Mouse (Mus musculus) 3134 (cell line): ENCODE measurements around the gene Ccdc61.

Experiments used
- DNase-seq: peaks from one replicate; pipeline ENCODE4 v3.0.0-alpha.2; 2011; ENCODE audit warnings: low spot score; ENCODE audit not compliant: insufficient read length; ENCODE audit errors: extremely low read depth

Gene Ccdc61

DNA sequence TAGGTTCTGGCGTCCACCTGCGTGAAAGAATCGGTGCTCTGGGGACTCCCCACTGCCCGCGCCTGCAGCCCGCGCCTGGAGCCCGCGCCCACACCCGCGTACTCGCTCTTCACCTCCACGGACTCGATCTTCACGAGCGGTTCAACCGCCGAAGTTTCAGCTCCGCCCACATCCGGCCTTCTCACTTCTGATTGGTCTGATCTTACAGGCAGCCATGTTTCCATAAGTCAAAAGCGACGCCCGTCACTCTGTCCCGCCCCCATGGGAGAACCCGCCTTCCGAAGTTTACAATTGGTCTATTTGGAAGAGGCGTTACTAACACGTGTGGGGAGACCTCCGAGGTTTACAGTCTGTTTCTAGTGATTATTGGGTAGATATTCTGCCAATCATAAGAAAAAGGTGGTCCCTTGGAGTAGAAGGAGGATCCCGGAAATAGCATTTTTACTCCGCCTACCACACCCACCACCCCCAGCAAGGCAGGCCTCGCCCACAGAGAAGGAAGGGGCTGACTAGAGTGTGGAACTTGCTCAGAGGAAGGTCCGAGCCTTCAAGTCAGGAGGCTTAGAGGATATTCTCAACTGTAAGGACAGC is at the start of gene Ccdc61:
TSS of gene Ccdc61 (minus strand) at position 175 of the 591 bp plus-strand sequence.
- peak; percentile 93 for DNase-seq

GRCm38 (mm10) chr7:18959446-18959845 is 49.2 kb upstream of the Ccdc61 start:
- DNase-seq = no peak

- peak; percentile 75 for DNase-seq
These were observed 48.2 kb upstream of the Ccdc61 start for GRCm38 (mm10) chr7:18958384-18958766.

DNA sequence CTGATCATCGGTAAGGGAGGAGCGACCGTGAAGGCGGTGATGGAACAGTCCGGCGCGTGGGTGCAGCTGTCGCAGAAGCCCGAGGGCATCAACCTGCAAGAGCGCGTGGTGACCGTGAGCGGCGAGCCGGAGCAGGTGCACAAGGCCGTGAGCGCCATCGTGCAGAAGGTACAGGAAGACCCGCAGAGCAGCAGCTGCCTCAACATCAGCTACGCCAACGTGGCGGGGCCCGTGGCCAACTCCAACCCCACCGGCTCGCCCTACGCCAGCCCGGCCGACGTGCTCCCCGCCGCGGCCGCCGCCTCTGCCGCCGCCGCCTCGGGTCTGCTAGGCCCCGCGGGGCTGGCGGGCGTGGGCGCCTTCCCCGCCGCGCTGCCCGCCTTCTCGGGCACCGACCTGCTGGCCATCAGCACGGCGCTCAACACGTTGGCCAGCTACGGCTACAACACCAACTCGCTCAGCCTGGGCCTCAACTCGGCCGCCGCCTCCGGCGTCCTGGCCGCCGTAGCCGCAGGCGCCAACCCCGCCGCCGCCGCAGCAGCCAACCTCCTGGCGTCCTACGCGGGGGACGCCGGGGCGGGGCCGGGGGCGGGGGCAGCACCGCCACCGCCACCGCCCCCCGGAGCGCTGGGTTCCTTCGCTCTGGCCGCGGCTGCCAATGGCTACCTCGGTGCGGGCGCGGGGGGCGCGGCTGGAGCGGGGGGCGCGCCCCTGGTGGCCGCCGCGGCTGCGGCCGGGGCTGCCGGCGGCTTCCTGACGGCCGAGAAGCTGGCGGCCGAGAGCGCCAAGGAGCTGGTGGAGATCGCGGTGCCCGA is 47.6 kb upstream of the Ccdc61 start:
- DNase-seq = peak; percentile 85

DNA sequence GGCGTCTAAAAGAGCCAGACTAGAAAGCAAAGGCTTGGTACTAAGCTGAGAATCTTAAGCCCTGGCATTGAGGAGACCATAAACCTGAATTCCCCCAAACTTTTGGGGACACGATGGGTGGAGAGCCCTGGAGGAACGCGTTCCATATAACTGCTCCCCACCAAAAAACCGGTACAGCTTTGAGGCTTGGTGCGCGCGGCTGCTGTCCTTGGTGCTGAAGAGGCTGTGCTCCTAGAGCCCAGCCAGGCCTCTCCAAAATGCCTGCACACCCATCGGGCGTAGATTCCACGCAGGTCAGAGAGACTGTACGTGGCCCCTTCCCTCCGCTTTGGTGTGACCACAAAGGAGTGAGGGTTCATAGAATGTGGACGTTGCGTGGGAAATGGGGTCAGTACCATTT is 41.2 kb upstream of the Ccdc61 start:
- DNase-seq = no peak

GRCm38 (mm10) chr7:18950523-18951315 is 40.5 kb upstream of the Ccdc61 start:
- DNase-seq = no peak

DNA sequence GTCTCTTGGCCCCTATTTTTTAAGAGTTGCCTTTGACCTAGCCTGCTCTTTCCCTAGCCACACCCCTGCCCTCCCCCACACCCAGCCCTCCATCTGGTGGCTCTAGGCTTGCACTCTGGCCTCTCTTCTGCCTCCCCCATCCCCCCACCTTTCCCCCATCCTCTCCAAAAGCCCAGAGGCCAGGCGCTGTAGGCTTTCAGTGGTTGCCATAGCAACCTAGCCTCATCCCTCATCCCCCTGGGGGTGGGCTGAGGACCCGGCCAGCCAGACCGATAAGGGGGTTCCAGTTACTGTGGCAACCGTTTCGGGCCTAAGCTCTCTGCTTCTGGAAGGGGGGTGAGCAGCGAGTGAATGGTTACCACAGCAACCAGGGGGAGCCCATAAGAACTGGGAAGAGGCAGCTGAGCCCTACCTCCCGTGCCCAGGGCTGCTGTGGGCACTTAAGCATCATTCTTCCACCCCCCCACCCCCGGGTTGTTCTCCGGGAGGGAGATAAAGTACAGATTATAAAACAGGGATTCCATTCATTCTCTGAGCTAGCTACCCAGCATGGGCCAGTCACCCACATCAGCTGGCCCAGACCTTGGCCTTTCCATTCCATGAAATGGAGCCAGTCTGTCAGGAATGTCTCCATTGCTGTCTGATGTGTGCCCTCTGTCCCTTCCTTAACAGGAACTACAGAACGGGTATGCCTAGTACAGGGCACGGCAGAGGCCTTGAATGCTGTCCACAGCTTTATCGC is 39.7 kb upstream of the Ccdc61 start:
- DNase-seq = no peak

DNA sequence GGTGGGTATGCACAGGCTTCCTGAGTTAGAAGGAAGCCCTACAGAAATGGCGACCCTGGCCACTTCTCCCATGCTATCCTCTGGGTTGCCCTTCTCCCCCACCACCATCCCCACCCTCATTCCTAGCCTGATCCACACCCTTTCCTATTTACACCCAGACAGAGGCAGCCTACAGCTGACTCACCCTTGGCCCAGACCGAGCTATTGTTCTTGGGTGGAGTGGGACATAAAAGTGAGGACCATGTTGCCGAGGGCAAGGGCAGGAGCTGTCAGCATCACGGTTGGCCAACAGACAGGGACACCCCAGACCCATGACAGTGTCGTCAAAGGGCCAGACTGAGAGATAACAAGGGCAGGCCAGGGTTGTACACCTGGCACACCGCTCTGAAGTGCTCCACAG is 37.9 kb upstream of the Ccdc61 start:
- DNase-seq = no peak

GRCm38 (mm10) chr7:18942815-18943214 is 32.6 kb upstream of the Ccdc61 start:
- DNase-seq = no peak

- no peak for DNase-seq
These were observed 32.2 kb upstream of the Ccdc61 start for GRCm38 (mm10) chr7:18942376-18942775.

GRCm38 (mm10) chr7:18927759-18928158 is 17.5 kb upstream of the Ccdc61 start:
- DNase-seq = no peak

- no peak for DNase-seq
These were observed 16.7 kb upstream of the Ccdc61 start for GRCm38 (mm10) chr7:18926911-18927310.

- DNase-seq = no peak
These were observed 16.0 kb upstream of the Ccdc61 start for GRCm38 (mm10) chr7:18926041-18926790.

- DNase-seq = no peak
These were observed 15.1 kb upstream of the Ccdc61 start, which contains the start of gene Nova2 for GRCm38 (mm10) chr7:18925162-18925938. Gene Nova2 (plus strand): TSS chr7:18925888.

GRCm38 (mm10) chr7:18924321-18924720 is 14.1 kb upstream of the Ccdc61 start:
- DNase-seq = no peak

GRCm38 (mm10) chr7:18923711-18924191 is 13.5 kb upstream of the Ccdc61 start:
- no peak for DNase-seq

- no peak for DNase-seq
These were observed 13.1 kb upstream of the Ccdc61 start for GRCm38 (mm10) chr7:18923267-18923666.

GRCm38 (mm10) chr7:18922807-18923206 is 12.6 kb upstream of the Ccdc61 start:
- no peak for DNase-seq

DNA sequence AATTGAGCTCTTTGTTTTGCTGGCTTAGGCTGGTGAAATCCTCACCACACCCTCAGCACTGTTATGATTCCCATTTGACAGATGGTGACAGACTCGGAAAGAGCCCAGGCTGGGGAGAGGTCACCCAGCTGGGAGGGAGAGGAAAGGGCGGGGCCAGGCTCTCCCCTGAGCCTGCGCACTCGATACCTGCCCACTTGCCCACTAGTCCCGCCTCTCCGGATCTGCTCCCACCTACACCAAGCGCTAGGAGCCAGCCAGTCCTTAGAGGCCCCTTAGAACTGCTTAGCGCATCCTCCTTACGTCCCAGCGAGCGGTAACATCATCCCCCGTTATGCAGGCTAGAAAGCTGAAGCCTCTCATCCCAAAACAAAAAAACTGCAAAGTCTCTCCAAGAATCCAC is 10.9 kb upstream of the Ccdc61 start:
- peak; percentile 41 for DNase-seq
